Mouse (Mus musculus) cortical plate, adult 2 months (tissue): Measurements from ENCODE around the gene Pigz. TPM values are rescaled to one million over a fixed set of nuclear protein-coding genes. Genes with fewer than 3 reads are reported as not detected.
"Not testable (repeated sequence)": the region's sequence is repeated elsewhere in the genome, so short reads cannot be mapped to it uniquely, and the experiment has no call there.

Source experiments
- H3K27ac ChIP-seq: fragments of 200-500 bp; 2 replicates; pipeline ENCODE4 v1.5.1; 2012; ENCODE audit warnings: low read length, control low read depth, inconsistent platforms; ENCODE audit not compliant: insufficient read depth
- H3K4me1 ChIP-seq: fragments of 200-500 bp; 2 replicates; pipeline ENCODE4 v1.6.1; 2011; ENCODE audit warnings: low read length; ENCODE audit not compliant: control insufficient read depth, insufficient read depth
- H3K4me3 ChIP-seq: fragments of 200-500 bp; 2 replicates; pipeline ENCODE4 v1.5.1; 2011; ENCODE audit warnings: mild to moderate bottlenecking, low read length, control low read depth; ENCODE audit not compliant: insufficient read depth
- CTCF ChIP-seq: fragments of 200-500 bp; IDR thresholded peaks from 2 replicates; pipeline ENCODE4 v1.5.1; 2011; ENCODE audit warnings: mild to moderate bottlenecking, control low read depth, low read length; ENCODE audit not compliant: insufficient read depth; ENCODE audit errors: extremely low read depth
- POLR2A ChIP-seq: fragments of 200-500 bp; IDR thresholded peaks from 2 replicates; pipeline ENCODE4 v1.6.1; 2011; ENCODE audit warnings: mild to moderate bottlenecking, low read length, control low read depth; ENCODE audit not compliant: insufficient read depth; ENCODE audit errors: extremely low read depth
- polyA plus RNA-seq: library from polyadenylated mRNA; depleted of rRNA; stranded (reverse); fragments of >200 nt; gene quantifications from 2 replicates; pipeline ENCODE4 v1.2.3, GENCODE M21; 2012

The Pigz gene
- polyA plus RNA-seq, 1 experiment: 24.6 TPM

DNA sequence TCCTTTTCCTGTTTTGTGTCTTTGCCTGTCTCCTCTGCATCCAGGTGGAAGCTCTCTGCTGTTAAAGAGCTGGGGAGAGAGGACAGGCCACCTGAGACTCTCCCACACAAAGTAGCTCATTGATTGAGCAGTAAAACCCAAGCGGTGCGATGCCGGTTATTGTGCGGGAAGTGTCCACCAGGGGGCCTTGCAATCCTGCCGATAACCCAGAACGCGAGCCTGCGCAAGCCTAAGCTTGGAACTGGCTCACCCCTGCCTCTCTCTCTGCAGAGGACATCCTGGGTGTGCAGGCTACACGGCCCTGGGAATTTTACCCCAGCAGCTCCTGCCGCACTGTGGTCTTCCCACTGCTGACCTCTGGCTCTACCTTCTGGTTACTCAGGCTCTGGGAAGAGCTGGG lies 10.3 kb downstream of the Pigz start:
- H3K27ac ChIP-seq: no peak overlapping the region
- peaks cover 4% of the 10 kb centered on the region; the same call in 1 of the 2 replicates for H3K4me1 ChIP-seq
- H3K4me3 ChIP-seq: no peak overlapping the region
- TF ChIP-seq CTCF (peak; percentile 65), POLR2A (no peak)

DNA sequence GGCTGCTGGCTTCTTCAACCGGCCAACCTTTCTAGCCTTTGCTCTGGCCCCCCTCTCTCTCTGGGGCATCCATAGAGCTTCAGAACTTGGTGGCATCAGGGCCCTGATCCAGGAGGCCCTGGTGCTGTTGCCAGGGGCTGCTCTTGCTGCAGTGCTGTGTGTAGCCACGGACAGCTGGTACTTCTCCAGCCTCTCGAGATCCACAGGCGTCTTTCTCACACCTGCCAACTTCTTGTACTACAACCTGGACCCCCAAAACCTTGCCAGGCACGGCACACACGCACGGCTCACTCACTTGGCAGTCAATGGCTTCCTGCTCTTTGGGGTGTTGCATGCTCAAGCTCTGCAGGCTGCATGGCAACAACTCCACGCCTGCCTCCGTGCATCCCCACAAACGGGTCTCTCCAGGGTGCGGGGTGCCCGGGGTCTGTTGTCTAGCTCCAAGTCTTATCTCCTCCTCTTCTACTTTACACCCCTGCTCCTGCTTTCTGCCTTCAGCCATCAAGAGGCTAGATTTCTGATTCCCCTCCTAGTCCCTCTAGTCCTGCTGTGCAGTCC lies 11.1 kb downstream of the Pigz start:
- H3K4me3 ChIP-seq: no peak overlapping the region
- no peak overlapping the region for H3K27ac ChIP-seq
- no peak for TF ChIP-seq POLR2A
- TF ChIP-seq CTCF: no peak
- peaks cover 4% of the 10 kb centered on the region; the same call in 1 of the 2 replicates for H3K4me1 ChIP-seq

DNA sequence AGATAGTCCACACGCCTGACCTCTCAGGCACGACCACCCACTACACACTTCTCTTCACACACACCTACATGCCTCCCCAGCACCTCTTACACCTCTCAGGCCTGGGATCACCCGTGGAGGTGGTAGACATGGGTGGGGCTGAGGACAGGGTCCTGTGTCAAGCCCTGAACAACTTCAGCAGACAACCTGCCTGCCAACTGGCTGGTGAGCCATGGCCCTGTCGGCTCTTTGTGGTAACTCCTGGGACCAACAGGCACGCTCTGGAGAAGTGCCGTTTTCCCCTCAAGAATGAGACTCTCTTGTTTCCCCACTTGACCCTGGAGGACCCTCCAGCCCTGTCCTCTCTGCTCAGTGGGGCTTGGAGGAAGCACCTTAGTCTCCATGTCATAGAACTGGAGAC lies 11.7 kb downstream of the Pigz start:
- Histone ChIP-seq H3K4me1 (peaks cover 4% of the 10 kb centered on the region; the same call in 1 of the 2 replicates), H3K4me3 (no peak overlapping the region; the same call in 1 of the 2 replicates), H3K27ac (no peak overlapping the region)
- TF ChIP-seq POLR2A: no peak
- no peak for TF ChIP-seq CTCF

DNA sequence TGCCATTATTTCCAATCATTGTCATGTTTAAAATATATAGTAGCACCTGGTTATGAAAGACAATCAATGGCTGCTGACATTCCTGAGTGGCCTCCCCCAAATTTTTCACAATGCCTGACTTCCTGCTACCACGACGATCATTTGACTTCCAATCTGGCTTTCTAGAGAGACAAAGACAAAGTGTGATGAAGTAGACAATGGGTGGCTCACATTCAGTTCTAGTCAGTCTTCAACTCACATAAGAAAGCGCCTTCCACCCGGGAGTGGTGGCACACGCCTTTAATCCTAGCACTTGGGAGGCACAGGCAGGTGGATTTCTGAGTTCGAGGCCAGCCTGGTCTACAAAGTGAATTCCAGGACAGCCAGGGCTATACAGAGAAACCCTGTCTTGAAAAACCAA lies 12.3 kb downstream of the Pigz start:
- not testable (repeated sequence) for H3K4me1 ChIP-seq

DNA sequence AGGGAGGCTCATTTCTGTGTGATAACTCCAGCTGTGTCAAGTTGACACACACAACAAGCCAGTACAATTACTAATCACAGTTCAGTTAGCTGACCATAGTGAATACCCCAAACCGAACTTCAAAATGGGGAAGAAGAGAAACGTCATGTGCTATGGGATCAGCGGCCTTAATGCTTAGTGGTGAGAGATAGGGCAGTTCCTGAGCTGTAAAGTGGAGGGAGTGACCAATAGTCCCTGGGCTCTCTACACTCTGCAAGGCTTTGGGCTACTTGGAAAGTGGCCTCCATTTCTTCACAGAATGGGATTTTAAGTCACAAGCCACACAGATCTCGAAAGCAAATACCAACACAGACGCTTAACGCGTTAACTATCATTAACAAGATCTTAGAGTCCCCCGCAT lies 13.7 kb downstream of the Pigz start:
- Histone ChIP-seq H3K4me1 (peaks cover 4% of the 10 kb centered on the region; the same call in 1 of the 2 replicates), H3K4me3 (peak overlapping the region; percentile 99), H3K27ac (peak overlapping the region; percentile 94)
- TF ChIP-seq POLR2A (no peak), CTCF (no peak)

More for the DNA sequence above, 12.3 kb downstream of the Pigz start:
- not testable (repeated sequence) for H3K4me3 ChIP-seq, H3K27ac ChIP-seq

DNA sequence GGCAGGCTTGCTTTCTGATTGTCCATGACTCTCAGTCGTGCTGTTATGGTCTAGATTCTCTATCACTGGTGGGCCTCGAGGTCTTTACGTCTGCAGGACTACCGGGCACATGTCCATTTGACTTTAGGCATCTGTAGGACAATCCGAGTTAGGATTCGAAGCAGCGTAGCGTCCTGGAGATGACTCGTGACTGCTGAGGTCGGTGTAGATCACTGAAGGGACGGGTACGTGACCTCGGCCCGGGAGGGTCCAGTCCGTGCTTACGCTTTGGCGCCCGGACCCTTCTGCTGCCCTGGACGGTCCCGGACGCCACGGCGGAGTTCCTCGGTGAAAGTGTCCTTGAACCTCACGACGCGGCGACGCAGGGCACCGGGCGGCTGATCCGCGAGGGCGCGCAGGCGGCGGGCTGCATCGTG lies 14.3 kb downstream of the Pigz start:
- peak overlapping the region; percentile 99 for H3K4me3 ChIP-seq
- H3K27ac ChIP-seq: peak overlapping the region; percentile 94
- no peak for TF ChIP-seq CTCF
- TF ChIP-seq POLR2A: 0 out of 2 replicates have a peak, but pooled peaks have one; percentile 28
- peaks cover 4% of the 10 kb centered on the region; the same call in 1 of the 2 replicates for H3K4me1 ChIP-seq

DNA sequence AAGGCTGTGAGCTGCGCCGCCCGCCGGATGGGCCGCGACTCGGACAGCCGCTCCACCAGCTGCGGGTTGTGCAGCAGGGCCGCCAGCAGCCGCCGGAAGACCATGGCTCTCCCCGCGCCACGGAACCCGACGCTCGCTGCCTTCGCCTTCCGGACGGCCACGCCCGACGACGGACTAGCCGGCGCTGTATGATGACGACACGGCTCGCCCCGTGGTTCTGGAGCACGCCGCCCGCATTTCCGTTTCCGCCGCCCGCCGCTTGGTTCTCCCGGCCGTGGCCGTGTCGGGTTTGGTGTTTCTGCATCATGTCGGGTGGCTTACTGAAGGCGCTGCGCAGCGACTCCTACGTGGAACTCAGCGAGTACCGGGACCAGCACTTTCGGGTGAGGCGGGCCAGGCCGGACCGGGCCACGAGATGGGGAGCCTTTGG lies 14.7 kb downstream of the Pigz start, which contains the start of the genes 0610012G03Rik and Ncbp2:
TSS of gene 0610012G03Rik (minus strand) at position 150 of the 430 bp plus-strand sequence.
TSS of gene Ncbp2 (plus strand) at position 169 of the 430 bp plus-strand sequence.
- H3K4me3 ChIP-seq: peak within 1 kb of the TSS; percentile 99

DNA sequence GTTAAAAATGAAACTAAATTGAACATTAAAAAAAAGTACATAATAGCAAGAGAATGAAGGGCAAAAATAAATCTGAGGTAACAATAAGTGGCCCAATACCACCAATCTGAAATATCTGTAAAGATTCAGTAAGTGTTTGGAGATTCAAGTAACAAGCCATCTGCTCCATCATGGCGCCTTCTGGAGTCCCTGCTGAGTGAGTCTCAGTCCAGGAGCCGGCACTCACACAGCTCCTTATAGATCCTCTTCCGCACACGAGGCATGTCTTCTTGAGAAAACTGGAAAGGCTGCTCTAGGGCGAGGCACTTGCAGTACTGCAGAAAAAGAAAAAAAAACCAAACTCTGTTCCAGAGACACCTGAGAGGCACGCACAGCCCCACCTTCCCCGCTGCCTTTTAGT lies 29.6 kb downstream of the Pigz start:
- Histone ChIP-seq H3K4me1 (no peaks in the 10 kb centered on the region), H3K27ac (no peak overlapping the region), H3K4me3 (no peak overlapping the region)
- TF ChIP-seq CTCF (no peak), POLR2A (no peak)

More for the DNA sequence above, 14.7 kb downstream of the Pigz start, which contains the start of the genes 0610012G03Rik and Ncbp2:
- peaks cover 4% of the 10 kb centered on the region; the same call in 1 of the 2 replicates for H3K4me1 ChIP-seq
- TF ChIP-seq CTCF (no peak), POLR2A (peak; percentile 72)
- peak within 1 kb of the TSS; percentile 94 for H3K27ac ChIP-seq

DNA sequence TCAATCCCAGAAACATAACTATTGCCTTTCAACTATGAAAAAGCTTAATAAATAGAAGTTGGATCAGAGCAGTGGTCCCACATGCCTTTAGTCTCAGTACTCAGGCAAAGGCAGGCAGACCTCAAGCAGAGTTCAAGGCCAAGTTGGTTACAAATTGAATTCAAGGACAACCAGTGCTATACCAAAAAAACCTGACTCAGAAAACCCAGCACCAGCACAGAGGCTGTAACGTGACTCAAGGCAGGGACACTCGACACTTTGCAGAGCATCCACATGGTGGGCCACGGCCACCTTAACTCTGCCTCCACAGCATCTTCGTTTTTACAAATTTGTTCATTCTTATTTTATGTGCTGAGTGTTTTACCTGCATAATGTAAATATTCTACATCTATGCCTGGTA lies 41.6 kb downstream of the Pigz start:
- Histone ChIP-seq H3K4me1 (no peaks in the 10 kb centered on the region), H3K4me3 (no peak overlapping the region), H3K27ac (no peak overlapping the region)
- TF ChIP-seq POLR2A (no peak), CTCF (no peak)

DNA sequence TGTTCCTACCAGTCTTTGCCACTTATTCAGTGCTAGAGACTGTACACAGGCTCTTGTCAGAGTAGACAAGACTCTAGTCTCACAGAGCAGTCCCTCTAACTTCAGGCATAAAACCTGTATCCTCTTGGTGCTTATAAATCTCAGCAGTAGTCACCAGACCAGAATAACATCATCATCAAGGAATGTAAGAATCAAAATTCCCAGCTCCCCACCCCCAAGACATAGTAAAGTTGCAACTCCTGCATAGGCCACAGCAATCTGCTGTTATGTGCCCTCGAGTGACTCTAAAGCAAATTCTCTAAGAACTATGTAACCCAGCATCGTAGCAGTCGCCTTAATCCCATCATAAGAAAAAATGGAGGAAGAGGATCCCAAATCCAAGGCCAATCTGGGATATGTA lies 45.9 kb downstream of the Pigz start:
- Histone ChIP-seq H3K4me3 (no peak overlapping the region), H3K27ac (no peak overlapping the region), H3K4me1 (no peaks in the 10 kb centered on the region)
- TF ChIP-seq POLR2A (no peak), CTCF (no peak)
